Mouse (Mus musculus) megakaryocyte, embryonic 14.5 days (primary cell): ENCODE measurements around the gene Ssh2.

Source experiments
- FLI1 ChIP-seq: IDR thresholded peaks from 2 replicates; pipeline ENCODE4 v1.6.1; 2012; ENCODE audit warnings: low read length, inconsistent platforms, mixed read lengths
- GATA1 ChIP-seq: IDR thresholded peaks from 3 replicates; pipeline ENCODE4 v1.6.1; 2012; ENCODE audit warnings: mixed read lengths, low read length, inconsistent platforms, borderline replicate concordance

GRCm38 (mm10) chr11:77395539-77395938 lies 179.5 kb downstream of the Ssh2 start:
- TF ChIP-seq GATA1 = no peak
- no peak for TF ChIP-seq FLI1
